Comparison of ENCODE assay signal across 8 mouse cellular contexts in genomic region chr2:150608872-150609560, GRCm38 (mm10). TPM values are rescaled to one million over a fixed set of nuclear protein-coding genes. Genes with fewer than 3 reads are reported as not detected.
A peak's percentile ranks its signal among the peaks of the same experiment; 100 is the strongest.
DNase-seq lines count a peak whose midpoint lies in the region; ATAC-seq and TF ChIP-seq lines count a peak whose summit lies in the region.

No protein-coding gene starts in this region.

- no peaks in the 10 kb centered on the region for H3K79me2 ChIP-seq in heart, adult 2 months (replicated peaks; ENCODE audit: control insufficient read depth, insufficient read depth, low read length)

- H3K36me3 ChIP-seq in heart, adult 2 months (ENCODE audit: control insufficient read depth, insufficient read depth, low read length), result no peaks in the 10 kb centered on the region
- no peaks in the 10 kb centered on the region for H3K36me3 ChIP-seq in forebrain, postnatal 0 days (ENCODE audit: insufficient read depth)

- no peak for TF ChIP-seq POLR2A in heart, adult 2 months (IDR thresholded peaks at IDR 0.05; ENCODE audit: insufficient read depth, low read depth, low read length)

- peak; percentile 39 to 46 for DNase-seq in heart, adult 2 months
- DNase-seq in heart, adult 11 months, result no peak
- peak; percentile 72 for DNase-seq in cerebellum, adult 8-10 months
- peak; percentile 91 for DNase-seq in forebrain, postnatal 0 days
- DNase-seq in left cerebral cortex, adult 8-10 months (ENCODE audit: low spot score in 2 of 2), result peak; percentile 43 to 46
- DNase-seq in right cerebral cortex, postnatal 14 days, result peak; percentile 38

- intact Hi-C loops in heart, adult 2 months (cut with DNase I), result loop anchor here (1.0 to 10.0 kb wide), 5 partner anchors 66 to 393 kb away; partner anchors contain the start of genes 3300002I08Rik, Abhd12 and Entpd6

- H3K9me3 ChIP-seq in forebrain, postnatal 0 days (ENCODE audit: low read length), result no peaks in the 10 kb centered on the region

- H3K9ac ChIP-seq in heart, adult 2 months (ENCODE audit: low read depth, low read length), result no peak overlapping the region
- peak overlapping the region; percentile 65 for H3K9ac ChIP-seq in forebrain, postnatal 0 days

- peak overlapping the region; percentile 84 for H3K4me3 ChIP-seq in heart, adult 2 months
- H3K4me3 ChIP-seq in forebrain, postnatal 0 days (ENCODE audit: low read depth, low read length), result peak overlapping the region; percentile 50

- peak overlapping the region; percentile 69 for H3K4me2 ChIP-seq in forebrain, postnatal 0 days (ENCODE audit: low read depth)

- no peak for TF ChIP-seq EP300 in heart, adult 2 months (IDR thresholded peaks at IDR 0.05; ENCODE audit: insufficient read depth, low read depth, low read length)

- peak; percentile 64 for ATAC-seq in forebrain, postnatal 0 days
- ATAC-seq in inflammation-experienced regulatory T-cells, adult 6 months, result peak; percentile 63
- peak; percentile 64 for ATAC-seq in megakaryocyte, adult 5-6 weeks (ENCODE audit: poor library complexity, severe bottlenecking)

- peak overlapping the region; percentile 77 for H3K27ac ChIP-seq in heart, adult 2 months
- peak overlapping the region; percentile 16 for H3K27ac ChIP-seq in forebrain, postnatal 0 days (ENCODE audit: low read depth, low read length)

- peak; percentile 95; the same call in 1 of the 2 replicates for TF ChIP-seq CTCF in heart, adult 2 months (IDR thresholded peaks at IDR 0.05)
- peak; percentile 94 for TF ChIP-seq CTCF in forebrain, postnatal 0 days (IDR thresholded peaks at IDR 0.05; ENCODE audit: low read depth)

- H3K27me3 ChIP-seq in heart, adult 2 months (ENCODE audit: control insufficient read depth, insufficient read depth, low read length), result no peaks in the 10 kb centered on the region
- H3K27me3 ChIP-seq in forebrain, postnatal 0 days (ENCODE audit: insufficient read depth, low read length), result no peaks in the 10 kb centered on the region

- peaks cover 1% of the 10 kb centered on the region; the same call in 1 of the 2 replicates for H3K4me1 ChIP-seq in heart, adult 2 months (ENCODE audit: control insufficient read depth, insufficient read depth, low read length)
- peaks cover 9% of the 10 kb centered on the region for H3K4me1 ChIP-seq in forebrain, postnatal 0 days (ENCODE audit: insufficient read depth)

- WGBS in heart, adult 2 months, result under 1% methylated on average over 10 of the region's 10 CpGs
- WGBS in forebrain, postnatal 0 days, result 2% methylated on average over 10 of the region's 10 CpGs

RNA-seq across cellular contexts. Expression of gene Apmap, which starts 0.6 kb away (rescaled TPM):
- 10 to 100 TPM; 52.6 to 56.9 TPM for total RNA-seq in heart, adult 2 months (2021)
- 37.5 and 59.4 TPM in 2 replicates for polyA plus RNA-seq in heart, adult 2 months (2012; rRNA removed)
- total RNA-seq in forebrain, postnatal 0 days (2014; rRNA removed), result 40.9 and 43.0 TPM in 2 replicates
- 53.5 and 56.1 TPM in 2 replicates for polyA plus RNA-seq in forebrain, postnatal 0 days (2015; fragmentation: Nextera tagmentation; extraction: Ambion mirVana)
- polyA plus RNA-seq in inflammation-experienced regulatory T-cells, adult 6 months (2017; shearing (Covaris generic)), result 10 to 100 TPM; 14.9 to 16.8 (median 15.8) TPM
- total RNA-seq in left cerebral cortex, adult 8-10 months (2022), result 10 to 100 TPM; 58.1 to 66.8 (median 60.4) TPM
- 22.2 and 25.1 TPM in 2 replicates for total RNA-seq in megakaryocyte, adult 5-6 weeks (2015)
- 39.1 and 39.8 TPM in 2 replicates for total RNA-seq in megakaryocyte, adult 5-6 weeks (2017)

RNA-seq across cellular contexts. Expression of gene Cst7, which starts 38.8 kb away (rescaled TPM):
- total RNA-seq in heart, adult 2 months (2021), result not detected
- 0.47 TPM in 1 of 2 replicates, not detected in the other for polyA plus RNA-seq in heart, adult 2 months (2012; rRNA removed)
- total RNA-seq in forebrain, postnatal 0 days (2014; rRNA removed), result not detected in 2 replicates
- polyA plus RNA-seq in forebrain, postnatal 0 days (2015; fragmentation: Nextera tagmentation; extraction: Ambion mirVana), result 0.29 and 0.31 TPM in 2 replicates
- polyA plus RNA-seq in inflammation-experienced regulatory T-cells, adult 6 months (2017; shearing (Covaris generic)), result 100 to 1,000 TPM; 241 to 305 (median 284) TPM
- total RNA-seq in left cerebral cortex, adult 8-10 months (2022), result 10 to 100 TPM in 2 of 4 experiments, not detected in 2; 60.0 to 98.6 TPM
- 36.9 and 41.1 TPM in 2 replicates for total RNA-seq in megakaryocyte, adult 5-6 weeks (2015)
- 24.5 and 39.6 TPM in 2 replicates for total RNA-seq in megakaryocyte, adult 5-6 weeks (2017)

RNA-seq across cellular contexts. Expression of gene Acss1, which starts 59.3 kb away (rescaled TPM):
- 100 to 1,000 TPM; 256 to 332 TPM for total RNA-seq in heart, adult 2 months (2021)
- 301 and 494 TPM in 2 replicates for polyA plus RNA-seq in heart, adult 2 months (2012; rRNA removed)
- total RNA-seq in forebrain, postnatal 0 days (2014; rRNA removed), result 16.9 and 17.8 TPM in 2 replicates
- 8.2 and 14.1 TPM in 2 replicates for polyA plus RNA-seq in forebrain, postnatal 0 days (2015; fragmentation: Nextera tagmentation; extraction: Ambion mirVana)
- 10 to 100 TPM in 2 of 3 experiments, 1 to 10 TPM in 1; 7.4 to 18.7 (median 13.7) TPM for polyA plus RNA-seq in inflammation-experienced regulatory T-cells, adult 6 months (2017; shearing (Covaris generic))
- total RNA-seq in left cerebral cortex, adult 8-10 months (2022), result 10 to 100 TPM; 18.3 to 24.5 (median 21.6) TPM
- total RNA-seq in megakaryocyte, adult 5-6 weeks (2015), result 12.4 and 15.1 TPM in 2 replicates
- total RNA-seq in megakaryocyte, adult 5-6 weeks (2017), result 14.4 and 15.9 TPM in 2 replicates

Comparison
In these comparisons a context has a peak if more than half of its experiments do, and no peak if none do; other contexts are left out.
1. RNA of gene Acss1, which starts 59.3 kb away (total RNA-seq): 256 to 332 TPM in heart, adult 2 months; 18.3 to 24.5 TPM in left cerebral cortex, adult 8-10 months, 16.9 to 17.8 TPM in forebrain, postnatal 0 days and 12.4 to 15.9 TPM in megakaryocyte, adult 5-6 weeks; every median in the first group is over 10 times any median in the second.
2. Peak in every context shown above with its lines, with median percentiles within 50 percentile points of each other: ATAC-seq.